Mouse (Mus musculus) left cerebral cortex, postnatal 36 days (tissue): ENCODE measurements around the gene Tent5b. TPM values are rescaled to one million over a fixed set of nuclear protein-coding genes. Genes with fewer than 3 reads are reported as not detected.

ENCODE experiments used
- DNase-seq, 2 experiments: peaks; one replicate each; pipeline ENCODE4 v3.0.0; 2021 to 2022; ENCODE audit warnings: low spot score in 2 of 2, mixed read lengths in 1 of 2
- intact Hi-C: fragments of 180-260 bp; cut with DNase I; formaldehyde crosslinking; loops from one replicate; pipeline ENCODE4 v1.15.1; 2025
- total RNA-seq, 2 experiments: library from RNA; stranded (reverse); gene quantifications; 2 replicates each; pipeline ENCODE4 v1.2.3; 2021

Gene Tent5b
- total RNA-seq, 2 experiments from 2014 or later, result not detected

- intact Hi-C loops, result no loop called here
- DNase-seq, result no peak
Measured at GRCm38 (mm10) chr4:133463184-133463583, 16.7 kb upstream of the Tent5b start.

- intact Hi-C loops, result no loop called here
- peak; percentile 64 to 72 for DNase-seq
Measured at GRCm38 (mm10) chr4:133468080-133468479, 11.9 kb upstream of the Tent5b start.

- DNase-seq, result no peak
- intact Hi-C loops, result no loop called here
Measured at GRCm38 (mm10) chr4:133469122-133469521, 10.8 kb upstream of the Tent5b start.

- intact Hi-C loops, result no loop called here
- DNase-seq, result no peak
Measured at GRCm38 (mm10) chr4:133471135-133471821, 8.7 kb upstream of the Tent5b start.

GRCm38 (mm10) chr4:133473833-133474232 lies 6.1 kb upstream of the Tent5b start:
- no peak for DNase-seq
- intact Hi-C loops, result no loop called here

- no peak for DNase-seq
- intact Hi-C loops, result no loop called here
Measured at GRCm38 (mm10) chr4:133480185-133480537, 229 bp downstream of the Tent5b start.

- DNase-seq, result no peak
- intact Hi-C loops, result no loop called here
Measured at GRCm38 (mm10) chr4:133480754-133481153, 822 bp downstream of the Tent5b start.

- DNase-seq, result no peak
- intact Hi-C loops, result no loop called here
Measured at GRCm38 (mm10) chr4:133481488-133481887, 1.6 kb downstream of the Tent5b start.

- no peak for DNase-seq
- intact Hi-C loops, result no loop called here
Measured at GRCm38 (mm10) chr4:133482479-133482878, 2.5 kb downstream of the Tent5b start.

- intact Hi-C loops, result no loop called here
- DNase-seq, result peak in 1 of 2 experiments; percentile 38
Measured at GRCm38 (mm10) chr4:133484266-133485025, 4.5 kb downstream of the Tent5b start.

GRCm38 (mm10) chr4:133485691-133486425 lies 5.9 kb downstream of the Tent5b start:
- DNase-seq, result no peak

GRCm38 (mm10) chr4:133486673-133487357 lies 6.9 kb downstream of the Tent5b start:
- intact Hi-C loops, result no loop called here
- DNase-seq, result no peak

More at GRCm38 (mm10) chr4:133485691-133486425, 5.9 kb downstream of the Tent5b start:
- intact Hi-C loops, result no loop called here

GRCm38 (mm10) chr4:133488619-133489392 lies 8.9 kb downstream of the Tent5b start:
- DNase-seq, result no peak
- intact Hi-C loops, result no loop called here

GRCm38 (mm10) chr4:133489489-133490245 lies 9.7 kb downstream of the Tent5b start:
- intact Hi-C loops, result no loop called here
- DNase-seq, result no peak

GRCm38 (mm10) chr4:133491800-133492199 lies 11.9 kb downstream of the Tent5b start:
- intact Hi-C loops, result no loop called here

GRCm38 (mm10) chr4:133493895-133494294 lies 14.0 kb downstream of the Tent5b start:
- intact Hi-C loops, result no loop called here
- DNase-seq, result no peak

More at GRCm38 (mm10) chr4:133491800-133492199, 11.9 kb downstream of the Tent5b start:
- DNase-seq, result no peak

- intact Hi-C loops, result no loop called here
- peak; percentile 71 to 79 for DNase-seq
Measured at GRCm38 (mm10) chr4:133494432-133494831, 14.5 kb downstream of the Tent5b start.

GRCm38 (mm10) chr4:133494867-133495266 lies 14.9 kb downstream of the Tent5b start:
- DNase-seq, result no peak

More at GRCm38 (mm10) chr4:133494867-133495266, 14.9 kb downstream of the Tent5b start:
- intact Hi-C loops, result no loop called here
